Mouse (Mus musculus): Measurements from ENCODE around the gene 1600002K03Rik.

1600002K03Rik gene

GRCm38 (mm10) chr10:80141243-80141642 lies 31.5 kb upstream of the 1600002K03Rik start:
- WGBS = under 1% methylated on average over 29 of the region's 29 CpGs

- WGBS = 1% methylated on average over 38 of the region's 43 CpGs
Measured at GRCm38 (mm10) chr10:80141786-80142529, 30.8 kb upstream of the 1600002K03Rik start.

GRCm38 (mm10) chr10:80142530-80142925 lies 30.2 kb upstream of the 1600002K03Rik start:
- WGBS = 0% methylated on average over 15 of the region's 15 CpGs

GRCm38 (mm10) chr10:80143664-80144063 lies 29.1 kb upstream of the 1600002K03Rik start:
- 77% methylated on average over 7 of the region's 7 CpGs for WGBS

GRCm38 (mm10) chr10:80144159-80144558 lies 28.6 kb upstream of the 1600002K03Rik start:
- WGBS = 71% methylated on average over 12 of the region's 12 CpGs

- WGBS = 52% methylated on average over 20 of the region's 20 CpGs
Measured at GRCm38 (mm10) chr10:80144864-80145838, 27.6 kb upstream of the 1600002K03Rik start.

- 38% methylated on average over 6 of the region's 6 CpGs for WGBS
Measured at GRCm38 (mm10) chr10:80145896-80146295, 26.8 kb upstream of the 1600002K03Rik start.

GRCm38 (mm10) chr10:80146568-80147011 lies 26.2 kb upstream of the 1600002K03Rik start:
- WGBS = 72% methylated on average over 4 of the region's 4 CpGs

GRCm38 (mm10) chr10:80147146-80147718 lies 25.5 kb upstream of the 1600002K03Rik start:
- 63% methylated on average over 5 of the region's 5 CpGs for WGBS

- under 1% methylated on average over 42 of the region's 42 CpGs for WGBS
Measured at GRCm38 (mm10) chr10:80147719-80148601, 24.8 kb upstream of the 1600002K03Rik start, which contains the start of gene Midn. Midn (plus strand) TSS chr10:80148272.

- WGBS = under 1% methylated on average over 57 of the region's 57 CpGs
Measured at GRCm38 (mm10) chr10:80148610-80149290, 24.0 kb upstream of the 1600002K03Rik start.

- under 1% methylated on average over 88 of the region's 88 CpGs for WGBS
Measured at GRCm38 (mm10) chr10:80149291-80150225, 23.2 kb upstream of the 1600002K03Rik start.

GRCm38 (mm10) chr10:80150226-80151210 lies 22.2 kb upstream of the 1600002K03Rik start:
- WGBS = under 1% methylated on average over 60 of the region's 71 CpGs

GRCm38 (mm10) chr10:80151211-80152034 lies 21.3 kb upstream of the 1600002K03Rik start:
- WGBS = 9% methylated on average over 26 of the region's 26 CpGs

- WGBS = 13% methylated on average over 15 of the region's 15 CpGs
Measured at GRCm38 (mm10) chr10:80152071-80152872, 20.5 kb upstream of the 1600002K03Rik start.

- 21% methylated on average over 3 of the region's 3 CpGs for WGBS
Measured at GRCm38 (mm10) chr10:80152873-80153260, 19.9 kb upstream of the 1600002K03Rik start.
